Mouse (Mus musculus): Measurements from ENCODE around the gene Marveld3.

GRCm38 (mm10) chr8:109947447-109948284 is 14.3 kb downstream of the Marveld3 start:
- TF ChIP-seq CTCF (IDR thresholded peaks at IDR 0.05; ENCODE audit: low read depth) (peak; percentile 77), EP300 (optimal IDR thresholded peaks at IDR 0.05) (no peak)

Data from stomach, postnatal 0 days (tissue).